Mouse (Mus musculus) bone marrow, adult 2 months (tissue): ENCODE data around the gene Exosc2. TPM values are rescaled to one million over a fixed set of nuclear protein-coding genes. Genes with fewer than 3 reads are reported as not detected.

Source experiments
- H3K27ac ChIP-seq: fragments of 200-500 bp; 2 replicates; pipeline ENCODE4 v1.5.1; 2012; ENCODE audit warnings: low read depth, mild to moderate bottlenecking, control low read depth, inconsistent platforms, low read length; ENCODE audit not compliant: control insufficient read depth, poor library complexity, insufficient read depth
- H3K4me1 ChIP-seq: fragments of 200-500 bp; 2 replicates; pipeline ENCODE4 v1.6.1; 2011; ENCODE audit warnings: low read length; ENCODE audit not compliant: control insufficient read depth, insufficient read depth
- H3K4me3 ChIP-seq: fragments of 200-500 bp; replicated peaks from 2 replicates; pipeline ENCODE3; 2011; ENCODE audit warnings: mild to moderate bottlenecking, low read depth, low read length, control low read depth; ENCODE audit not compliant: control insufficient read depth
- CTCF ChIP-seq: fragments of 200-500 bp; IDR thresholded peaks from 2 replicates; pipeline ENCODE4 v1.5.1; 2011; ENCODE audit warnings: low read length, control low read depth; ENCODE audit not compliant: control insufficient read depth, insufficient read depth
- POLR2A ChIP-seq: fragments of 200-500 bp; IDR thresholded peaks from 2 replicates; pipeline ENCODE4 v1.6.1; 2011; ENCODE audit warnings: low read depth, mild to moderate bottlenecking, control low read depth, low read length, borderline replicate concordance; ENCODE audit not compliant: control insufficient read depth
- WGBS: fragments of 180-500 bp; shearing (Covaris S2); methylation state at CpG from one replicate; pipeline ENCODE4 v1.1.7; 2018; 5-methylcytosine and 5-hydroxymethylcytosine counted together
- polyA plus RNA-seq: library from polyadenylated mRNA; stranded (reverse); fragments of >200 nt; gene quantifications from 2 replicates; pipeline ENCODE4 v1.2.4, GENCODE M21; 2011; ENCODE audit warnings: low replicate concordance; ENCODE audit not compliant: missing spikeins, insufficient read depth, insufficient read length

The Exosc2 gene
- polyA plus RNA-seq, result 26.1 and 36.0 TPM in 2 replicates

DNA sequence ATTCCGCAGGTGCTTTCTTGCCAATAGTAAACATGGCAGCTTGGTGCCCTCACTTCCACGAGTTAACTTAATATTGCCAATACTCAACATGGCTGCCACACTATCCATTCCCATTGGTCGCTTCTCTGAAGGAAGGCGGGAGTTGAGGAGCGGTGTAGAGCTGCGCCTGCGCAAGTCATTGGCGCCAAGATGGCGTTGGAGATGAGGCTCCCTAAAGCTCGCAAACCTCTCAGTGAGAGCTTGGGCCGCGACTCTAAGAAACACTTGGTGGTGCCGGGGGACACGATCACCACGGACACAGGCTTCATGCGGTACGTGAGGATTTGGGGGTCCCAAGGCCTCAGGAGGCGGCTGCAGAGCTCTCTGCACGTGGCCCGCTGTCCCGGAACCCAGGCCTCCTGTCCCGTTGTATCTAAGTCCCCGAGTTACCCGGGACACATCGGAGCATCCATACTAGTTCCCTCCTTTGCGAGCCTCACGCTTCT is at the start of gene Exosc2:
TSS of gene Exosc2 (plus strand) at position 165 of the 485 bp plus-strand sequence.
- TF ChIP-seq CTCF, result peak; percentile 1; the same call in 1 of the 2 replicates
- TF ChIP-seq POLR2A, result peak; percentile 90
- 1% methylated on average over 27 of the region's 27 CpGs for WGBS
- Histone ChIP-seq H3K4me1 (no peaks in the 10 kb centered on the region; the same call in none of the 2 replicates), H3K4me3 (peak within 1 kb of the TSS; percentile 89), H3K27ac (0 out of 2 replicates have a peak within 1 kb of the TSS, but pooled peaks have one; percentile 8)

DNA sequence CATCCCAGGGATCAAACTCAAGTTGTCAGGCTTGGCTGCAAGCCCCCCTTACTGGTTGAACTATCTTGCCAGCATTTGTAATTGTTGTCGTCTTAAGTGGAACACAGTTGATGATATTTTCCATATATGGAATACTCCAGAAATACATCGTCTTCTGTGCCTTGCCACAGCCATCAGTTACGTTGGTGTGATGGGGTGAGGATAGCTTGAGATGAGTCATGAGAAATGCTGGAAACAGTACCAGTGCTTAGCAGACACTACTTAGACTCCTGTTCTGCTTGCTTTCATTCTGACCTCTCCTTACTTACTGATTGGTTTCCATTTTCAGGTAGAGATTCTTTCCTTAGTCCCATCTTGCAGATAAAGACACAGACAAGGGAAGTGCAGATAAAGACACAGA is 37.0 kb upstream of the Exosc2 start:
- H3K4me3 ChIP-seq, result no peak overlapping the region
- no peak for TF ChIP-seq CTCF
- no peak for TF ChIP-seq POLR2A
- 54% methylated on average over 3 of the region's 3 CpGs for WGBS

DNA sequence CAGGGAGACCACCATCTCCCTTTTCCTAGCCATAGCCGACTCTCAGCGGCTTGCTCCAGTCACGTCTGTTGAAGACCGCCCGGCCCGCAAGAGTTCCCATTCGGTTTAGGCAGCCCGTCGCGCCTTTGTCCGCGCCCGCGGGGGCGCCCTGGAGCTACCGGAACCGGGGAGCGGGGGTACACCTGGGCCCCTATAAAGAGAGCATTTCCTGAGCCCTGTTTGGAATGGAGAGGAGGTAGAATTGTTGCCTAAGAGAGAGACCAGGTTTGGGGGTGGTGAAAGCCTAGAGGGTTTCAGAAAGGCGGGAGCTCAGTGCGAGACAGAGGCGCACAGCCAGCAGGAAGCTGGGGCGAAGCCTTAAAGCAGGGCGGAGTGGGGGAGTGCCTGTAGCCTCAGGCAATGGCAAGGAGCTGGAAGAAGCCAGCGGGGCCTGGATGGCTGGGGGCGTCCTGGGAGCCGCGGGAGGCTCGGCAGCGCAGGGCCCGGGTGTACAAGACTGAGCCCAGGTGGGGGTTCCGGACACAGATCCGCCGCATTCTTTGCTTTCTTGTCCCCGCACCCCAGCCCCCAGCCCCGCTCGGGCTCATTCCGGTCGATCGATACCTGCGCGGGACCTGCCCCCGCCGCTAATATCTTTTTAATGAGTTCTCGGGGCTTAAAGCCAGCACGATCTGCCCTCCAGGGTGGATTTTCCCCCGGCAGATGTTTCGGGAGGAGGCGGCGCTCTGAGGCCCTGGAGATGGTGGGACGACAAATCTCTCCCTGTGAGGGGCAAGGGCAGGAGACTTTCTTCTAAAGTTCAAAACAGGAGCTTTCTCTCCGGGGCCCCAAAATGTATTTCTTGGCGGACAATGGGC is 35.0 kb upstream of the Exosc2 start:
- 4% methylated on average over 52 of the region's 52 CpGs for WGBS
- no peak for TF ChIP-seq POLR2A
- TF ChIP-seq CTCF, result no peak
- Histone ChIP-seq H3K4me1 (no peaks in the 10 kb centered on the region), H3K27ac (no peak overlapping the region), H3K4me3 (no peak overlapping the region)

More for the DNA sequence above, 37.0 kb upstream of the Exosc2 start:
- Histone ChIP-seq H3K27ac (no peak overlapping the region), H3K4me1 (no peaks in the 10 kb centered on the region)

DNA sequence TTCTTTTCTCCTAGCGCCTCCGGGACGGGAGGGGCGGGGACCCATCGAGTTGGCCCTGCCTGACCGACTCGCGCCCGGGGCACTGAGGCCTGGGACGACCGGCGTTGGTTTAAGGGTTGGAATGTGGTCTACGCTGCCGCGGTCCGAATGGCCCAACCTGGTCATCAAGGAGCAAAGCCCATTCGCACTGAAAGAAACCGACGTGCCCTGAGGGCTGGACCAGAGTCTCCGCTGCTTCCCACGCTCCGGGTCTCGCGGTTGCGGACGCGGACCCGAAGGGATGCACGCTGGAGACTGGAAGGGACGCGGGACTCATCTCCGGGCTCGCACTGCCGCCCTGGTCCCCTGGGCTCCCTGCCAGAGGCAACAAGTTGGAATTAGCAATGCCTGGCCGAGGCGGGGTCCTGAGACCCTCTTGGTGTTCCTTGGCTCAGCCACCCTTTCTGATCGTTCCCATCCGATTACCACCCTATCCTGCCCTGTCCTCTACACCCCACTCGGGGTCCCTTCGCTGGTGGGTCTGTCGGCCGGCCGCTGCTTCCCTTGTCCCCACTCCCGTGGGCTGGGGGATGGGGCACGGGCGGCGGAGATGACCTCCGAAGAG is 34.3 kb upstream of the Exosc2 start:
- Histone ChIP-seq H3K27ac (no peak overlapping the region; the same call in 1 of the 2 replicates), H3K4me3 (no peak overlapping the region), H3K4me1 (no peaks in the 10 kb centered on the region)
- no peak for TF ChIP-seq CTCF
- TF ChIP-seq POLR2A, result no peak
- WGBS, result 5% methylated on average over 48 of the region's 48 CpGs

DNA sequence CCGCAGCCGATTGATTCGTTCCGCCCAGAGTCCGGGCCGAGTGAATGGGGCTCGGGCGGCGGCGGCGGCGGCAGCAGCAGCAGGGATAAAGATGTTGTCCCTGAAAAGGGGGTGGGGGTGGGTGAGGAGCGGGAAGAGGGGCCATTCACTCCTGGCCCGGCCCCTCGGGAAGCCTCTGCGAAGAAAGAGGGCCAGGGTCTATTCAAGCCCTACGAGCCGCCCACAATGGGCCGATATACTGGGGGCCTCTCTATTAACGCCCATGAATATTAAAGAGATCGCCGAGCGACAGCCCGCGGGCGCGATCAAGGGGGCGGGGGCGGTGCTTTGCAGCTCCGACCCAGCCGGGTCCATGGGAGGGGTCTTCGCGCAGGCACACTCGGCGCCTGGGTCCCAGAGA is 33.8 kb upstream of the Exosc2 start:
- 4% methylated on average over 35 of the region's 35 CpGs for WGBS

DNA sequence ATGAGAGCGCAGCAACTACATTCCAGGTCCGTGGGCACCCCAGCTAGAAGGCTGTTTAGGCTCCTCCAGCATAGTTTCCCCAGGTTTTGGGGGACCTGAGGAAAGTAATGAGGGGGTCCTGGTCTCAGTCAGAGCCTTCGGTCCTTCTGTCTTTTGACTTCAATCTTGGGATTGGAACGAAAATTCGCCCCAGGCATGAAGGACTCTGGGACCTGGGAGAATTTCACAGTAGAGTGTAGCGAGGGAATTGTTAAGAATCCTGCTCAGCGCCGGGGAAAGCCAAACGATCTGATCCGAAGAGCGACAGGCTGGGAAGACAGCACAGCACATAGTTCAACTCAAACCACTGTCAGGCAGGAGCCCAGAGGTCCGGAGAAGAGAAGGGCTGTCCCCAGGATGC is 33.2 kb upstream of the Exosc2 start:
- 6% methylated on average over 12 of the region's 12 CpGs for WGBS
- no peak for TF ChIP-seq CTCF
- Histone ChIP-seq H3K4me1 (no peaks in the 10 kb centered on the region), H3K4me3 (no peak overlapping the region), H3K27ac (no peak overlapping the region)

More for the DNA sequence above, 33.8 kb upstream of the Exosc2 start:
- no peak for TF ChIP-seq CTCF
- TF ChIP-seq POLR2A, result no peak
- Histone ChIP-seq H3K4me1 (no peaks in the 10 kb centered on the region), H3K4me3 (no peak overlapping the region), H3K27ac (no peak overlapping the region)

DNA sequence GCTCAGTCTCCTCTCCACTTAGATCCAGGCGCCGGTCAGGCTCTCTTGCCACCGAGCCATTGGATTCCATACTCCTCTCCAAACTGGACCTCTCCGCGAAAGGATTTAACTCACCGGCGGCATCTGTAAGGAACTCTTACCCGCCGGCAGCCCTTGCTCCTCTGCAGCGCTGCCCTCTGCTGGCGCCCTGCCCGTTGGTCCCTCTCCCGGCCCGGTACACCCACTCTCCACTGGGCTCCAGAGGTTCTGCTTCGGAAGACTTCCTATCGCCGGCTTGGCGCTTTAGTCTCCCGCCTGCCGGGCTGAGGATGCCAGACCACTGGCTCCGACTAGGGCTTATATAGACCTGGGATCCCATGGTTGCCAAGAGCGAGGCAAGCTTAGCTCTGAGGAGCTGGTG is 32.7 kb upstream of the Exosc2 start:
- H3K4me3 ChIP-seq, result no peak overlapping the region
- WGBS, result 4% methylated on average over 22 of the region's 22 CpGs
- no peaks in the 10 kb centered on the region for H3K4me1 ChIP-seq
- no peak overlapping the region for H3K27ac ChIP-seq
- TF ChIP-seq POLR2A (no peak), CTCF (no peak; the same call in 1 of the 2 replicates)

DNA sequence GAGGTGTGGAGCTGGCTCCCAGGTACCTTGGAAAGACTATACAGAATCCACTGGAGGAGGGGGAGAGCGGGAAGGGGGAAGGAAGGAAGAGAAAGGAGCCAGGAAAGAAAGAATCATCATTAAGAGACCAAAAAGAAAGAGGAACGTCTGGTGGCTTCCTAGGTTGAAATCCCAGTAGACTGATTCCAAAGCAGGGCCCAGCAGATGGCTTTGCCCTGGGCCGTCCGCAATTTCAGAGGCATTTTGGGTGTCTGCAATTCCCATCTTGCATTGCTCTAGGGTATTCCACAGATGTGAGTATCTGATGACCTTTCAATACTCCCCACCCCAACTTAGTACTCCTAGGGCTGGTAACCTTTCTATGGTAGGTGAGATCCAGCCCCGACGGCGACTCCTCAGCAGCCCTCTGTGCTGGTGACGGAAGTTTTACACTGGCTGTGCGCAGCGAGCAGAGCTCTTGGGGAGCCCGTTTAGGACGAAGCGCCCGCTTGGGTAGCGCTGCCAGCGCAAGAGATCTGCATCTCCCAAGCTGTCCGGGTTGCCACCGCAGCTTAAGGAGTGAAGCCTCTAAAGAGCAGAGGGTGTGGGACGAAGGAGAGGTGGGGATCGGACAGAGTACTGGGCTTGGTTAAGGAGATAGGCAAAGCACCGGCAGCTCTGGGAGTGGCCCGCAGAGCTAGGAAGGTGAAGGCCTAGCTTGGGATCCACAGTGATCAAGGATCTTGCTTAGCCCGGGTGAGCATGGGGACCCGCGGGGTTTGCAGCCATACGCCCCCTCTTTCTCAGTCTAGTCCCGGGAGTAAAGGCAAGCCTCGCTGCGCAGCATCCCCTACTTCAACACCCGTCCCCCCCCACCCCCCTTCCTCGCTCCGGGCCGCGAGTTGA is 31.7 kb upstream of the Exosc2 start:
- H3K4me1 ChIP-seq, result no peaks in the 10 kb centered on the region
- TF ChIP-seq POLR2A (no peak), CTCF (no peak)
- H3K27ac ChIP-seq, result no peak overlapping the region
- 7% methylated on average over 34 of the region's 34 CpGs for WGBS
- no peak overlapping the region for H3K4me3 ChIP-seq
